Mouse (Mus musculus): ENCODE measurements at regions not wholly inside any gene's neighbourhood (a gene's known extent, or its start where the extent isn't known, plus 50 kb on each side); places are given as distances from the start of the nearest gene placed in this dataset.

DNA sequence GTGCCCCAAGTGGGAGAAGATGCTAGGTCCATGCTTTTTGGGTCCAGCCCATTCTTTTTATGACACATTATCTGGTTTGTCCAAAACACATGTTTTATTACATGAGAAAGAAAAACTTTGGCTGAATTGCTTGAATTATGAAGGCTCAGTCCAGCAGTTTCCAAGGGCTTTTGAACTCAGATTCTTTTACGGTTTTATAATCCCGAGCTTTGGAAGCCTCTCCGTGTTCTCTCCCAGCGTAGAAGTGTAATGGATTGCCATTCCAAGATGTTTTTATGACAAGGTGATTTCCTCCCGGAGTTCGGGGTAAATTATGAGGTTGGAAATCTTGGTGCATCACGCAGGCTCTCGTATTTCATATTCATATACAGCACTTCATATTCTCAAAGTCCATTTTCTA is 479.6 kb upstream of the Mgmt start:
- no peak for ATAC-seq (replicated peaks; ENCODE audit: poor library complexity)

DNA sequence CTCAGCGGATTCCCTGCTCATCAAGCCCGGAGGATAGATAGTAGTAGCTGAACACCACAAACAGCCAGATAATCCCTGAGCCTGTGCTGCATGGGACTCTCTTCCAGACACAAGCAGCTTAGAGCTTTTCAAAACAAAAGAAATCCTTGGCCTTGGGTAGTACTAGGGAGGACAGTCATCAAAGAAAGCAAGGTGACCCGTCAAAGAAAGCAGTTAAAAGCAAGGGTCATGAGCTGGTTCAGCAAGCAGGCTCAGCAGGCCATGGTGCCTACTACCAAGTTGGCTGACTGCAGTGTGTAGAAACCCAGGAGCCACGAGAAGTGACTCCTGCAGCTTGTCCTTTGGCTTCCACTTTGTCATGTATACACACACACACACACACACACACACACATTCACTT is 477.1 kb upstream of the Mgmt start:
- ATAC-seq (replicated peaks; ENCODE audit: poor library complexity), result no peak

DNA sequence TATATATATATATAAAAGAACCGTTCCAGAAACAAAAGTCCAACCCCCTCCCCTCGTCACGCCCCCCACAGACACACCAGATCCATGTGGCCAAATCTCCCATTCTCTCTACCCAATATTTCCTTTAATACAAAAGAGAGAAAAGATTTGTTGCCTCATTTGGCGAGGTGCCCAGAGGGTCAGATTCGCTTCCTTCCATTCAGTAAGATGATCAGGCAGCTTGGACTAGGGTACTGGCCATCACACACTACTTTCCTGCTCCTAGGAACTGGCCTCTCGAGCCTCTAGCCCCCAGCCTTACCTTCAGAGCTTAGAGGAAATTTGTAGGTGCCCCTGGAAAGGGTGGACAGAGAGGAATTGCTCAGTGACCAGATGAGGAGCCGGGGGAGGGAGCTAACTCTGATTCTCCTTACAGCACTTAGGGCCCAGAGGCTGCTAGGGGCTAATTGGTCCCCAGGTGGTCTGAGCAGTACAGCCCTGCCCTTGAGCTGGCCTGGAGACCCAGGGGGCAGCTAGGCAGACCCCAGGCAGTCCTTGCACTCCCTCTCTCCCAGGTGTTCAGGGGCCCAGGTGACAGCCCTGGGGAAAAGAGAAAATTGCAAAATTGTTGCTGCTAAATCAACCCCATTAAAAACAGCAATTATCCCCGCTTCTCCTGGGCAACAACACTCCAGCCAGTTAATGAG is 470.4 kb upstream of the Mgmt start:
- ATAC-seq (replicated peaks; ENCODE audit: poor library complexity), result no peak

DNA sequence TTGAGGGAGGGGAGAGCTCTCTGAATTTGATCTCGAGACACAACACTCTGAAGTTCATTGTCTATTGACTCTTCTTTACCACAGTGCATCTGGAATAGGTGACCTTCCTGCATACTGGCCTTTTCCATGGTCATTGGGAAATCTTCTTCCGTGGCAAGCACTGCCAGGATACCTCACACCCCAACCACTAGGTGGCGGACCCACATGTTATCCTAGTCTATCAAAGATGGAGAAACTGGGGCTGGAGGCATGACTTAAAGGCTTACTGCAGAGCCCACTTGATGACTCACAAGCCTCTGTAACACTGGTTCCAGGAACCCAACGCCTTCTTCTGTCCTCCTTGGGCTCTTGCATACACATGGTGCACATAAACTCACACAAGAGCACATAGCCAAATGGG is 467.2 kb upstream of the Mgmt start:
- 0 out of 2 replicates have a peak, but pooled peaks have one; percentile 29 for ATAC-seq (replicated peaks; ENCODE audit: poor library complexity)

DNA sequence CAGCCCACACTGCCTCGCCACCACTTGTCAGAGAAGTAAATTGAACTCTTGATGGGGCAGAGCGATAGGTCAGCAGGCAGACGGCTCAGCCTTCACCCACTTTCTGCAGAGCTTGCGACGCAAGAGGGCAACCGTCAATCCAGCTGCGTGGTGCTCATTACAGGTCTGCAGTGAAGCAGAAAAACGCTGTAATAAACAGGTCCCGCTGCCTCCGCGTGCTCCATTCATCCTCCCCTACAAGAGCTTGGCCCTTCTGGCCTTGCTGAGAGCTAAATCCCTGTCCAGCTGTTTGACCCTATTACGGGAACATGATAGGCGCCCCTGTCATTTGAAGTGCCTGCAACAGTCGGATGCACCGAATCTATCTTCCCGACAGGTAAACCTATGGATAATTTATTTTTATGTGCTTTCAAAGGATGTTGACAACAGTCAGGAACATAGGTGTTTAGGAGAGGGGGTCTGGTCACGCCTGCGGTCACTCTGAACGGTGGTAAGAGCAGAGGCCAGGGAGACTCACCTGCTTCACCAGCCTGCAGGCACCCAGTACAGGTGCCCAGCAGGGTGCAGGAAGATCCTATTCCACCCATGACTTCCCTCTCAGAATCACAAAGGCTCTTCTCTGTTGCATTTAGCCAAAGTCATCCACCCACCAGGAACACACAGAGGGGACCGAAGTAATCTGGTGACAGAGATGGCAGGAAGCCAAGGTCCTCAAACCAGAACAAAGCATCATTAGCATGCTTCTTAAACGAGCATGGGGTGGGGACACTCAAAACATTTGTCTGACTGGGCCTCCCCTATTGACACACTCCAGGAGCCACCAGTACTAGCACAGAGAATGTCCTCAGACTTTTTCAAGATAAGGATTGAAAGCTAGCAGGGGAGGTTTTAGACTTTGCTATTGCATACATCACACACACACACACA is 464.1 kb upstream of the Mgmt start:
- ATAC-seq (replicated peaks; ENCODE audit: poor library complexity), result no peak

DNA sequence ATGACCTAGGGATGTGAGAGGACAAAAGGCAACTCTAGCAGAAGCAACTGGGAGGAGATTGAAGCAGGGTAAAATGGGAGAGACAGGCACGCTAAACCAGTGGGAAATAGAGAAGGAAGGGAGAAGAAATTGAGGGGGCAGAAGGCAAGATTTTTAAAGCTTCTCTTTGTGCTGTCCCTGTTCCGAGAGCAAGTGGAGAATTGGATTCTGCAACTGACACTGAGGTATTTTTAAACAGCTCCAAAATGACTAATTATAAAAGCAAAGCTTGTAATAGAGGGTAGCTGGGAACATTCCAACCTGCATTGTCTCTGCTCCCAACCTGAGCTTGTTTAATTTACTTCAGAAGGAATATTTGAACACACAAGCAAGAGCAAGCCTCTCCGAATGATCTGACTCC is 460.7 kb upstream of the Mgmt start:
- ATAC-seq (replicated peaks; ENCODE audit: poor library complexity), result no peak

DNA sequence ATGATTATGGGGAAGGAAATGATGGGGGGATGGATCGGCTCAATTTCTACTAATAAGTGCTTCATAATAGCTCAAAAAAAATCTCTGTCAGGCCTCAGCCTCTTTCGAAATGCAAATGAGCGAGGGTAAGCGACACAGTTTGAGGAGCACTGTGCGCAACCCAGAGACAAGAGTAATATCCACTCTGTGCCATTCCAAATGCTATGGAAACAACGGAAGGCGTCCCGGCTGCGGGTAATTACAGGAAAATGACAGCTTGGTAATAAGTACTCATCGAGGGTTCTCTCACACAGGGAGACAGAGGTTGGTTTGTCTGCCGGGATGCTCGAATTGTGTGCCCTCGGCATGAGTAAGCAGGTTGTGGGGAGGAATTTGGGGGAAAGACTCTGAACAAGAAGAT is 459.9 kb upstream of the Mgmt start:
- ATAC-seq (replicated peaks; ENCODE audit: poor library complexity), result no peak

DNA sequence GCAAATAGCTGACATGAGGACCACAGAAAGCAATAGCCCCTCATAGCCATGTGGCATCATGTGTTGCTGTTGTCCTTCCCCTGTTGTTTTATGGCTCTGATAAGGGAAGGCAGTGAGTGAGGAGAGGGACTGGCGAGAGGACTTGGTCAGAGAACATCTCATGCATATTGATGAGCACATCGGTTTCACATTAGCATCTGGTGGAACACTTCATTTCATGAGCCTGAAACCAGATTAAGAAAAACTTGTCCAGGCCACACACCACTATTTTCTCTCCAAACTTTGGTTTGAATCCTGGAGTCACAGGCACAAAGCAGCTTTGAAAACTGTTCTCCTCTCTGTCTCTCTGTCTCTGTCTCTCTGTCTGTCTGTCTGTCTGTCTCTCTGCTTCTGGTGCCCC is 451.0 kb upstream of the Mgmt start:
- no peak for ATAC-seq (replicated peaks; ENCODE audit: poor library complexity)

DNA sequence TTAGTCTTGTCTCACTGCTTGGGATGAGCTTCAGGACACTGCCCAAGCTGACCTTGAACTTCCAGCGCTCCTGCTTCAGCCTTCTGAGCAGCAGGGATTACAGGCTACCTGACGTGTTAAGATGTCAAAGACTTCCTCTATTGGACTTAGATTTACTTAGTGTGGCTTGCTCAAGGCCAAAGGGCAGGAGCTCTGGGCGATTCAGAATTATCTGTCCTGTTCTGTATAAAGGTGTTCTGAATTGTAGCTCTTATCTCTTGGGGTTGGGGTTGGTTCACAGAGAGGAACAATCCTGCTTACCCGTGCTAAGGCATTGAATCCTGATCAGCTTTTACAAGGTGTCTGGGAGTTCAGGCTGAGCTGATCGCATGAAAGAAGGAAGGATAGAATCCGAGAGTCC is 449.3 kb upstream of the Mgmt start:
- ATAC-seq (replicated peaks; ENCODE audit: poor library complexity), result no peak

DNA sequence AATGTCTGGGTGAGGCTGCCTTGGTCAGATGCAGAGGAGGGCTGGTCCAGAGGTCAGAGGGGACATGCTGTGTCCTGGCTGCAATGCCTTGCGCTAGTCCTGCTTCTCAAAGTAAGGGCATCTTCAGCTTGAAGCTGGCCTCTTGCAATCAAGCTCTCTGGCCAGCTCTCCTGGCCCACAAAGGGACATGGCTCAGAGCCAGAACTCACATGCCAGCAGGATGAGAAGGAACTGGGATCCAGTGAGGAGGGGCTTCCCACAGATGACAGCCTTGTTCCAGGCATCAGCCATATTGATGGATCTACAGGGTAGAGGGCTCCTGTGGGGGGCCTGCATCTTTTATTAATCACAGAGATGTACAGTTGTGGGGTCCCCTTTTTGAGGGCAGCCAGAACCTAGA is 445.1 kb upstream of the Mgmt start:
- ATAC-seq (replicated peaks; ENCODE audit: poor library complexity), result no peak

DNA sequence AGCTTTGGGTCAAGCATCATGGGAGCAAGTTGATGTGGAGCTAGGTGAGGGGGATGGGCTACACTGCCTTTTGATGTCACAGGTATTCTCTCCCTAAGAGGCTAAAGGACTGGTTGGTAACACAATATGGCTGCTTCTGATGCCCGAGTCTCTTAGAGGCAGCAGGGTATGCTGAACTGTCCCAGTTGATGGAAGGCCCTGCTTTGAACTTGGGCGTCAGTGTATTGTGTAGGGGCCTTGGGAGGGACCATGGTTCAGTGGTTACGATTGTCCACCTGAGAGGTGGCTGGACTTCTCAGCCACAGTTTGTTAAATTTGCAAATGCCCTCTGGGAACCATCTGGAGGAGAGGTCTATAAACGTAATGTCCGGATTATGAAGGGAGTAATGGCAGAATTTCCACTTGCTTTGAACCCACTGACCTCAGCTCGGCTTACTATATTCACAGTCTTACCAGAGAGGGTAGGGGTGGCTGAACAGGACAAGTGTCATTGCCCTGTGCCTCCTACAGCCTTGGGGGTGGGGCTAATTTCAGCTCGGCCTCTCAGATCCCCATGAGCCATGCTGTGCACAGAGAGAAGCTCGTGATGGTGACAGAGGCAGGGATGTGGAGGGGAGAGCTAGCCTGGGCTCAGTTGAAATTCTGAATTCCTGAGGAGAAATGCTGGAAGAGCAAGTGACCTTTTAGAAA is 442.6 kb upstream of the Mgmt start:
- ATAC-seq (replicated peaks; ENCODE audit: poor library complexity), result no peak

DNA sequence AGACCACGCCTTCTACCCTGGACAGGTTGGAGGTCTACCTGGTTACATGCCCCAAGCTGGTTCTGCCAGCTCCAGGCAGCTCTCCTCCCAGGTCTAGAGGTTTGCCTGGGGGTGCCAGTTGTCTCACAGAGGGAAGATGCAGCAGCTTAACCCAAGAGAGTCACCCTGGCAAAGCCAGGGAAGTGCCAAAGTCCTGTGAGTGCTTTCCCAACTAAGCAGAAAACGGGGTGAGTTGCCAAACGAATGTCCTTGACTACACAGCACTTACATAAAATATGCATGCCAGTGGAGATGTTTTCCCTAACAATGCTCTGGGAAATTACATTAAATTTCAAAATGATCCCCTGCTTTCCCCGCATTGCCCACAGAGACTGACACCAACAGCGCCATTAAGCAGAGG is 441.9 kb upstream of the Mgmt start:
- no peak for ATAC-seq (replicated peaks; ENCODE audit: poor library complexity)

DNA sequence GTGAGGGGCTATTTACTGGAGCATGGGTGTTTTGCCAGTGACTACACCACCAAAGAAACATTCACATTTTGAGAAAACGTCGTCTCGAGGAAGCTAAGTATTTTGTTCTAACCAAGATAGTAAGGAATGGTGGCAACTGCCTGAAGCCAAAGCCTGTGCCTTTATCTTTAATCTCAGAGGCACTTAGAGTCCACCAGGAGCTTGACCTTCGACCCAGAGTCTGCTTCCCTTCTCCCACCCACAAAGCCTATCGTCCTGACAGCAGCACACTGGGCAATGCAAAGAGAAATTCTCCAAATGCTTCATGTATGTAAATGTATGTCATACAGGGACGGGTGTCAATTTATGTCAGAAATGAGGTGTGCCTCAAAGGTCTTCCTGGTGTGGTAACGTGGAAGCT is 437.2 kb upstream of the Mgmt start:
- no peak for ATAC-seq (replicated peaks; ENCODE audit: poor library complexity)

DNA sequence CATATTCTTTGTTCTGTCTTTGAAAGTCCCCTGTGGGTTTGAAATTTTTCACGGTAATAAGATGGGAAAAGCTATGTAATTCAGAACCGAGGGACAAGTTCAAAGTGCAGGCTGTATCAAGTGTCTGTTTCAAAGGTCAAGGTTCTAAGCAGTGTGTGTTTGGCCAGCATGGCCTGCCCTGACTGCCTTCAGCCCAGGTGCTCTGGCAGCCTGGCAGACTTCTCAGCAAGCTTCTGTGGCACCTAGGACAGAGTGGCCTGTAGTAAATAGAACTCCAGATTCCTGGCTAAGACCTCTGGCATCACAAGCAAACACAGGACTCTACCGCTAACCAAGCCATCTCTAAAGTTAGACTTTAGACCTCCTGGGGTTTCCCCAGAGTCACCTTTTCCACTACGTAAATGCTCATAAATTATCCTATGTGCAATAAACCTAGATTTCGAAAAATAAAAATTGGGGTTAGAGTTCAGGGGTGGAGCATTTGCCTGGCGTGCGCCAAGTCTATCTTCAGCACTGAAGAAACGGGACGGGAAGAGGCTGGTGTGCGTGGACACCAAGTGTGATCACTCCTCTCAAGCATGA is 436.5 kb upstream of the Mgmt start:
- ATAC-seq (replicated peaks; ENCODE audit: poor library complexity), result no peak

DNA sequence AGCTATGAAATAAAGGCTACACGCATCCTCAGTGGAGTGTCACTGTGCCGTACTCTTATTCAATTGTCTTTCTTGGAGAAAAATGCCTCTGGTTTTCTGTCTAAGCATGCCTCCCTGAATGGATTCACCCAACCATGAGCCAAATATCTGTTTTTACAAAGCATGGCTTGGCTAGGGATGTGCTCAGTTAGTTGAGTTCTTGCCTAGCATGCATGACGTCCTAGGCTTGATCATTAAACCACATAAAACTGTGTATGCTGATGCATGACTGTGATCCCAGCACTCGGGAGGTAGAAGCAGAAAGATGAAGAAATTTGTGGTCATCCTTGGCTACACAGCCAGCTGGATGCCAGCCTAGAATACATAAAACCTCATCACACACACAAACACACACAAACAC is 417.3 kb upstream of the Mgmt start:
- ATAC-seq (replicated peaks; ENCODE audit: poor library complexity), result no peak

DNA sequence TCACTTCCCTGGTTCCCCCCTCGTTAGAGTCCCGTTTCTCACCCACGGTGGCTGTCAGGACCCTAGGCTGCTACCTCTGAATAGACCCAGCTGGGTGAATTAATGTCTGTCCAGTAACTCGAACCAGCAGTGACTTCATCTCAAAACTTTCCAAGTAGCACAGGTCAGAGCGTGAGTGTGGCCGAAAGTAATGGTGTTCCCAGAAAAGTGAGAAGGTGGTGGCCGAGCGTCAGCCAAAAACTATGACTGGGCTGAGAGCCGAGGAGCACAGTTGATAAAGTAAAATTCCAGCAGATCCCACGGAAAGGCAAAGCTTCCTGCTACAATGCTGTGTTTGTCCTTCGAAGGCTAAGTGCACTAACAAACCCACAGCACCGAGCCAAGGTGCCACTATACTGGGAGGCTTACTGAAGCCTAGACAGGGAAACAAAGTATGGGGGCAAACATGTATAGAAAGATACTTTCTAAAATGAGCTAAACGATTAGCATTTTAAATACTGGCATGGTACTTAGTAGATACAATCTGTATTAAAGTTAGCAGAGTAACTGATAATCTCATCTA is 413.7 kb upstream of the Mgmt start:
- no peak for ATAC-seq (replicated peaks; ENCODE audit: poor library complexity)

DNA sequence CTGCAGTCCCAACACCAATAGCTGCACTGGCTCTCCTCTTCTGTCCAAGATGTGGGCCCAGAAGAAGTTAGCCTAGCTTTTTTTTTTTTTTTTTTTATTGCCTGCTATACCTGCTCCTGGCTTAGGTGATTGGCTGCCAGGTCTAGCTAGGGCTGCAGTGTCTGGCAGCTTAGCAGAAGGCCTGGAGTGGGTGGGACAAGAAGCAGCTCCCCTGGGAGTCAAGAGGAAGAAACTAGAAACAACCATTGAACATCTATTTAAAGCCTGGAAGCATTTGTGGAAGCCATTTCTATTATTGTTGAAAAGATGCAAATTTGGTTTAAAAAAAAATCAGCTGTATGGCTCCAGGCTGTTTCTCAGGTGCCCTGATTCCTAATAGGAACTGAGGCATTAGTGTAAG is 411.2 kb upstream of the Mgmt start:
- ATAC-seq (replicated peaks; ENCODE audit: poor library complexity), result no peak

DNA sequence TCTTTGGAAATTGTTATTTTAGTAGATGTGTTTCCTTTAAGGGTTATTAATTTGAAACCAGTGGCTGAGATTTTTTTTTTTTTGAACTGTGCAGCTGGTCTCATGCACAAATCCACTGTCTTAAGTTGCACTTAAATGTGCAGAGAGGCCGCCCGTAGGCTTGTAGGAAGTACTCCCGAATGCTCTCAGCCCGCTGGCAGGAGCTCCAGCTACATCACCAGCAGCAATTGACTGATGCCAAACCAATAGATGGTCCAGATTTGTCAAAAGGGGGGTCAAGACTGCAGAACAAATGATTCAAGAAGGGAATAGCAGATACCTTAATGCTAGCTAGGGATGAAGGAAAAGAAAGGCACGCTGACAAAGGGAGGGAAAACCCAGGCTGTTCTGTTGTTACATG is 406.9 kb upstream of the Mgmt start:
- ATAC-seq (replicated peaks; ENCODE audit: poor library complexity), result no peak

DNA sequence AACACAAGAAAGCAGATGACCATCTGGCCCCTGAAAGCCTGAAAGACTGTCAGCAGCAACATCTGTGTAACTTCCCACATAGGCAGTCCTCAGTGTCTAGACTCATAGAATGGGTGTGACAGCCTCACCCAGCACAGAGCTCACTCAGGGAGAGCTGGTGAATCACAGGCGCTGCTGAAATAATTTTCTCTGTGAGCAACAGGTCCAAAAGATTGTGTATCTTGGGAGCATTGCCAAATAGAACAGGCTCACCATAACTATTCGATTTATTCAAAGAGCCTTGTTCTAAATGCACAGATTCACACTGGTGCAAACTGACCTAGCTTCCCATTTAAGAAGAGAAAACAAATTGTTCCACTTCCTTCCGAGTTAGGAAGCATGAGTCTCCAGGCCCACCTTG is 399.6 kb upstream of the Mgmt start:
- ATAC-seq (replicated peaks; ENCODE audit: poor library complexity), result no peak

DNA sequence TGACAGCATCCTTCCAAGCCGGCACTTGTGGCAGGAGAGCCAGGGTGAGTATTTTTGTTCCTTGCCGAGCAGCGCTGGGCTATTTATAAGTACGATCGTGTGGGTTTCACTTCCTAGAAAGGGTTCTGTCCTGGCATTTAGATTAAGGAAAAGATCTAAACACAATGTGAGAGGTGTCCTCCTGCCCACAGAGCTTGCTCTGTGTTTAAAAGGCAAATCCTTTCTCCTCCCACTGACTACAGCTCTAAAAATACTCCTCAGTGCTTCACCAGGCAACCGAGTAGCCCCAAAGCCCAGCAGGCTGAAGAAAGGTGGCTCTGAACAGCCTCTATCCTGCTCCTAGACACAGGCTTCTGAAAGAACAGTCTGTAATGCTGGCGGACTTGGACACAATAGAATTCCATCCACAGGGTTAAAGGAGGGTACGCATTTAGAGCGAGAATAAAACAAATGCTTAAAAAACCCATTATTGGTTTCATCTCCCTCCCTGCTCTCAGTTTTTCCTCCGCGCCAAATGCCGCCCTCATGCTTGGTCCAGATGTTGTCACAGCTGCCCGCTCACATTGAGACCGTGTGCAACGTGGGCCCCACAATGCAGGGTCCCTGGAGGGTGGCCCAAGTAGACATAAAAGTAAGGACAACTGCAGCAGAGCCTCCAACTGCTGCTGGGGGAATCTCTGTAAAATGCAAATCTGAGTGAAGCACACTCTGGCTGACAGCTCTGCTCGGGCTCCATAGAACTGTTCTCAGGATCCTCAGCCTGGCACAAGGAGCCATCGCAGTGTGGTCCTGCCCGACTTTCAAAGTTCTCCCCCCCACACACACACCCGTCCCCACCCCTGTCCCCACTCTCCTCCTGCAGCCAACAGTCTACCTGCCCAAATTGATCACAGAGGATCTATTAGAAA is 397.8 kb upstream of the Mgmt start:
- peak; percentile 81 for ATAC-seq (replicated peaks; ENCODE audit: poor library complexity)
